Mouse (Mus musculus): ENCODE data around the gene Pes1.

- TF ChIP-seq CTCF (IDR thresholded peaks at IDR 0.05; ENCODE audit: low read depth, low read length) (no peak), POLR2A (IDR thresholded peaks at IDR 0.05; ENCODE audit: borderline replicate concordance, low read depth, low read length) (no peak)
Measured at GRCm38 (mm10) chr11:3930019-3930418, 33.8 kb upstream of the Pes1 start.
